31 mouse cellular contexts compared by ENCODE assay signal in genomic region chr13:8959554-8959953, GRCm38 (mm10). TPM values are rescaled to one million over a fixed set of nuclear protein-coding genes. Genes with fewer than 3 reads are reported as not detected.
"Had no signal": no experiment of that assay in that cellular context is flagged by ENCODE, and none has a peak within 500 bp of the region (broad histone marks: within the 10 kb centered on the region; RNA-seq: fewer than 3 reads in every experiment).

No protein-coding gene starts in this region.

RNA-seq across cellular contexts. Expression of gene Idi2, which starts 6.9 kb away (rescaled TPM):
- total RNA-seq: gastrocnemius, adult 2 months; gastrocnemius, postnatal 10 days; gastrocnemius, postnatal 25 days; gastrocnemius, postnatal 4 days; granulocyte monocyte progenitor cell, adult 5-6 weeks; heart, adult 18-20 months; heart, adult 8-10 months; heart, postnatal 10 days; heart, postnatal 25 days; heart, postnatal 4 days; layer of hippocampus, adult 2 months; layer of hippocampus, postnatal 10 days; layer of hippocampus, postnatal 25 days; left cerebral cortex, adult 2 months; left cerebral cortex, postnatal 14 days; left cerebral cortex, postnatal 36 days had no signal
- polyA plus RNA-seq: heart, embryonic 10.5 days; heart, embryonic 12.5 days; heart, embryonic 14.5 days; hindbrain, embryonic 10.5 days; hindbrain, embryonic 12.5 days; hindbrain, embryonic 14.5 days; hindbrain, embryonic 16.5 days; inflammation-experienced regulatory T-cells, adult 6 months; intestine, embryonic 15.5 days; intestine, postnatal 0 days; kidney, embryonic 14.5 days; kidney, embryonic 16.5 days; limb, embryonic 10.5 days; limb, embryonic 12.5 days had no signal

RNA-seq across cellular contexts. Expression of gene Gm9745, which starts 11.5 kb away (rescaled TPM):
- total RNA-seq: gastrocnemius, adult 2 months; gastrocnemius, postnatal 10 days; gastrocnemius, postnatal 25 days; gastrocnemius, postnatal 4 days; granulocyte monocyte progenitor cell, adult 5-6 weeks; heart, adult 18-20 months; heart, adult 8-10 months; heart, postnatal 10 days; heart, postnatal 25 days; heart, postnatal 4 days; layer of hippocampus, adult 2 months; layer of hippocampus, postnatal 10 days; layer of hippocampus, postnatal 25 days; left cerebral cortex, adult 2 months; left cerebral cortex, postnatal 14 days had no signal
- polyA plus RNA-seq: heart, embryonic 10.5 days; heart, embryonic 12.5 days; heart, embryonic 14.5 days; heart, embryonic 16.5 days; hindbrain, embryonic 10.5 days; hindbrain, embryonic 12.5 days; hindbrain, embryonic 14.5 days; hindbrain, embryonic 16.5 days; inflammation-experienced regulatory T-cells, adult 6 months; intestine, embryonic 15.5 days; intestine, postnatal 0 days; kidney, embryonic 14.5 days; kidney, embryonic 16.5 days; limb, embryonic 10.5 days; limb, embryonic 12.5 days had no signal
